Mouse (Mus musculus): ENCODE results near the gene Ankrd65.

The Ankrd65 gene

GRCm38 (mm10) chr4:155811929-155812664 lies 21.9 kb downstream of the Ankrd65 start, which contains the start of gene Ccnl2:
Gene Ccnl2, plus strand, starts transcription at chr4:155812489.
- peak; percentile 46 for DNase-seq (ENCODE audit: extremely low read depth, low read depth, low spot score)

- DNase-seq (ENCODE audit: extremely low read depth, low read depth, low spot score), result no peak
Observed at GRCm38 (mm10) chr4:155812665-155813181, 22.5 kb downstream of the Ankrd65 start.

GRCm38 (mm10) chr4:155817533-155817932 lies 27.3 kb downstream of the Ankrd65 start:
- no peak for DNase-seq (ENCODE audit: extremely low read depth, low read depth, low spot score)

GRCm38 (mm10) chr4:155821025-155821424 lies 30.8 kb downstream of the Ankrd65 start:
- DNase-seq (ENCODE audit: extremely low read depth, low read depth, low spot score), result no peak

GRCm38 (mm10) chr4:155823443-155823842 lies 33.2 kb downstream of the Ankrd65 start:
- DNase-seq (ENCODE audit: extremely low read depth, low read depth, low spot score), result no peak

GRCm38 (mm10) chr4:155829866-155830265 lies 39.6 kb downstream of the Ankrd65 start:
- DNase-seq (ENCODE audit: extremely low read depth, low read depth, low spot score), result peak; percentile 95

GRCm38 (mm10) chr4:155830596-155830995 lies 40.4 kb downstream of the Ankrd65 start:
- DNase-seq (ENCODE audit: extremely low read depth, low read depth, low spot score), result no peak

- peak; percentile 56 for DNase-seq (ENCODE audit: extremely low read depth, low read depth, low spot score)
Observed at GRCm38 (mm10) chr4:155831205-155831766, 41.0 kb downstream of the Ankrd65 start, which contains the start of gene Aurkaip1. Gene Aurkaip1, plus strand, starts transcription at chr4:155831272.

GRCm38 (mm10) chr4:155831831-155832230 lies 41.6 kb downstream of the Ankrd65 start:
- no peak for DNase-seq (ENCODE audit: extremely low read depth, low read depth, low spot score)

GRCm38 (mm10) chr4:155832321-155832720 lies 42.1 kb downstream of the Ankrd65 start:
- no peak for DNase-seq (ENCODE audit: extremely low read depth, low read depth, low spot score)

GRCm38 (mm10) chr4:155833234-155833633 lies 43.0 kb downstream of the Ankrd65 start:
- DNase-seq (ENCODE audit: extremely low read depth, low read depth, low spot score), result no peak

GRCm38 (mm10) chr4:155833836-155834235 lies 43.6 kb downstream of the Ankrd65 start:
- no peak for DNase-seq (ENCODE audit: extremely low read depth, low read depth, low spot score)

GRCm38 (mm10) chr4:155837404-155838010 lies 47.3 kb downstream of the Ankrd65 start:
- DNase-seq (ENCODE audit: extremely low read depth, low read depth, low spot score), result no peak

GRCm38 (mm10) chr4:155838187-155839153 lies 48.2 kb downstream of the Ankrd65 start:
- DNase-seq (ENCODE audit: extremely low read depth, low read depth, low spot score), result no peak

GRCm38 (mm10) chr4:155839483-155839910 lies 49.3 kb downstream of the Ankrd65 start, which contains the start of gene Mxra8:
Gene Mxra8, plus strand, starts transcription at chr4:155839680.
- DNase-seq (ENCODE audit: extremely low read depth, low read depth, low spot score), result no peak

GRCm38 (mm10) chr4:155840076-155841002 lies 50.1 kb downstream of the Ankrd65 start:
- DNase-seq (ENCODE audit: extremely low read depth, low read depth, low spot score), result no peak

- DNase-seq (ENCODE audit: extremely low read depth, low read depth, low spot score), result no peak
Observed at GRCm38 (mm10) chr4:155841003-155841454, 50.8 kb downstream of the Ankrd65 start.

GRCm38 (mm10) chr4:155841651-155842270 lies 51.5 kb downstream of the Ankrd65 start:
- no peak for DNase-seq (ENCODE audit: extremely low read depth, low read depth, low spot score)

GRCm38 (mm10) chr4:155843231-155843630 lies 53.0 kb downstream of the Ankrd65 start:
- DNase-seq (ENCODE audit: extremely low read depth, low read depth, low spot score), result no peak
